Comparison of ENCODE assay signal across 40 mouse cellular contexts in genomic region chr12:31246615-31247014, GRCm38 (mm10). TPM values are rescaled to one million over a fixed set of nuclear protein-coding genes. Genes with fewer than 3 reads are reported as not detected.
DNase-seq lines count a peak whose midpoint lies in the region; ATAC-seq and TF ChIP-seq lines count a peak whose summit lies in the region.
"Had no signal": no experiment of that assay in that cellular context is flagged by ENCODE, and none has a peak within 500 bp of the region (broad histone marks: within the 10 kb centered on the region; RNA-seq: fewer than 3 reads in every experiment).

No protein-coding gene starts in this region.

- ATAC-seq in lung, embryonic 16.5 days (ENCODE audit: low read depth), result peak; percentile 60
- ATAC-seq: forebrain, embryonic 14.5 days; inflammation-experienced regulatory T-cells, adult 6 months; Patski had no signal

- H3K9ac ChIP-seq in lung, embryonic 16.5 days (ENCODE audit: low read length), result no peak overlapping the region
- H3K9ac ChIP-seq: embryonic facial prominence, embryonic 12.5 days; hindbrain, embryonic 14.5 days; limb, embryonic 15.5 days; liver, embryonic 15.5 days; lung, embryonic 15.5 days; neural tube, embryonic 13.5 days had no signal

- no peak for DNase-seq in heart, embryonic 10.5 days (ENCODE audit: low spot score)
- no peak for DNase-seq in heart, postnatal 4 days
- DNase-seq in lung, adult 18-20 months, result no peak
- peak; percentile 23 for DNase-seq in testis, postnatal 14 days (ENCODE audit: low spot score)
- no peak for DNase-seq in testis, postnatal 10 days (ENCODE audit: low spot score)
- no peak for DNase-seq in kidney, adult 2 months
- DNase-seq in right cerebral cortex, postnatal 36 days (ENCODE audit: low spot score in 2 of 2), result no peak
- DNase-seq: adrenal gland, postnatal 10 days; cerebellum, adult 11 months; cerebellum, adult 9-10 months; cerebellum, postnatal 36 days; gastrocnemius, postnatal 25 days; heart, adult 2 months; kidney, postnatal 14 days; layer of hippocampus, adult 9-11 months; thymus, postnatal 14 days had no signal

- H3K36me3 ChIP-seq in heart, embryonic 10.5 days, result no peaks in the 10 kb centered on the region
- H3K36me3 ChIP-seq in lung, embryonic 16.5 days (ENCODE audit: control insufficient read depth, insufficient read depth, low read length), result no peaks in the 10 kb centered on the region
- H3K36me3 ChIP-seq in kidney, adult 2 months (ENCODE audit: control insufficient read depth, insufficient read depth, low read length), result no peaks in the 10 kb centered on the region
- H3K36me3 ChIP-seq: embryonic facial prominence, embryonic 12.5 days; G1E; limb, embryonic 10.5 days; limb, embryonic 15.5 days; liver, embryonic 15.5 days; lung, embryonic 15.5 days; neural tube, embryonic 13.5 days had no signal

- H3K4me2 ChIP-seq in lung, embryonic 16.5 days (ENCODE audit: low read depth, low read length), result no peak overlapping the region
- H3K4me2 ChIP-seq: embryonic facial prominence, embryonic 12.5 days; hindbrain, embryonic 14.5 days; limb, embryonic 15.5 days; liver, embryonic 15.5 days; lung, embryonic 15.5 days; neural tube, embryonic 13.5 days had no signal

- H3K4me1 ChIP-seq in heart, embryonic 10.5 days, result peaks cover 27% of the 10 kb centered on the region
- H3K4me1 ChIP-seq in lung, embryonic 16.5 days (replicated peaks; ENCODE audit: control insufficient read depth, insufficient read depth, low read length), result no peaks in the 10 kb centered on the region
- peaks cover 3% of the 10 kb centered on the region; the same call in 1 of the 2 replicates for H3K4me1 ChIP-seq in kidney, adult 2 months (ENCODE audit: control insufficient read depth, insufficient read depth, low read length)
- H3K4me1 ChIP-seq: limb, embryonic 15.5 days; liver, embryonic 15.5 days had no signal

- 42% methylated on average over 3 of the region's 3 CpGs for WGBS in heart, embryonic 10.5 days
- 47% methylated on average over 3 of the region's 3 CpGs for WGBS in lung, embryonic 16.5 days
- 82% methylated on average over 3 of the region's 3 CpGs for WGBS in kidney, adult 2 months

- no peak overlapping the region for H3K4me3 ChIP-seq in heart, embryonic 10.5 days
- no peak overlapping the region for H3K4me3 ChIP-seq in lung, embryonic 16.5 days (ENCODE audit: low read length)
- no peak overlapping the region for H3K4me3 ChIP-seq in kidney, adult 2 months (ENCODE audit: insufficient read depth, low read depth, low read length)
- H3K4me3 ChIP-seq: embryonic facial prominence, embryonic 12.5 days; heart, adult 2 months; limb, embryonic 10.5 days; limb, embryonic 15.5 days; liver, embryonic 15.5 days; lung, embryonic 15.5 days; myocyte; neural tube, embryonic 13.5 days had no signal

- 0 out of 2 replicates have a peak overlapping the region, but pooled peaks have one; percentile 17 for H3K27ac ChIP-seq in heart, embryonic 10.5 days
- no peak overlapping the region for H3K27ac ChIP-seq in lung, embryonic 16.5 days (ENCODE audit: low read length)
- H3K27ac ChIP-seq in kidney, adult 2 months (ENCODE audit: insufficient read depth, low read depth, low read length), result no peak overlapping the region
- H3K27ac ChIP-seq: embryonic facial prominence, embryonic 12.5 days; heart, adult 2 months; hindbrain, embryonic 14.5 days; limb, embryonic 10.5 days; limb, embryonic 15.5 days; liver, embryonic 15.5 days; lung, embryonic 15.5 days; macrophage; neural tube, embryonic 13.5 days had no signal

- no peak for TF ChIP-seq POLR2A in kidney, adult 2 months (IDR thresholded peaks at IDR 0.05; ENCODE audit: low read depth, low read length)

- TF ChIP-seq CTCF in kidney, adult 2 months (conservative IDR thresholded peaks at IDR 0.05; ENCODE audit: insufficient read depth, insufficient read length, low read depth, low read length), result no peak

- no peaks in the 10 kb centered on the region for H3K27me3 ChIP-seq in heart, embryonic 10.5 days (ENCODE audit: insufficient read depth, poor library complexity, severe bottlenecking)
- no peaks in the 10 kb centered on the region for H3K27me3 ChIP-seq in lung, embryonic 16.5 days (ENCODE audit: control insufficient read depth, insufficient read depth, low read depth, low read length)
- H3K27me3 ChIP-seq in kidney, adult 2 months (replicated peaks; ENCODE audit: control insufficient read depth, insufficient read depth, low read length), result no peaks in the 10 kb centered on the region
- H3K27me3 ChIP-seq: embryonic facial prominence, embryonic 12.5 days; limb, embryonic 15.5 days; liver, embryonic 15.5 days; lung, embryonic 15.5 days; Patski had no signal

- H3K9me3 ChIP-seq in heart, embryonic 10.5 days, result no peaks in the 10 kb centered on the region
- H3K9me3 ChIP-seq in lung, embryonic 16.5 days (ENCODE audit: control insufficient read depth, low read length), result no peaks in the 10 kb centered on the region
- H3K9me3 ChIP-seq: embryonic facial prominence, embryonic 12.5 days; G1E; limb, embryonic 10.5 days; limb, embryonic 15.5 days; liver, embryonic 15.5 days; lung, embryonic 15.5 days; neural tube, embryonic 13.5 days had no signal

RNA-seq across cellular contexts. Expression of gene Gm6993, which starts 6.0 kb away (rescaled TPM):
- not detected in 2 replicates for polyA plus RNA-seq in heart, embryonic 10.5 days (2016; fragmentation: Nextera tagmentation; extraction: Ambion mirVana)
- not detected for total RNA-seq in heart, postnatal 4 days (2021)
- not detected in 2 replicates for polyA plus RNA-seq in lung, embryonic 16.5 days (2015; fragmentation: Nextera tagmentation; extraction: Ambion mirVana)
- polyA plus RNA-seq in kidney, adult 2 months (2012; rRNA removed), result not detected in 2 replicates
- total RNA-seq: adrenal gland, postnatal 10 days; G1E; gastrocnemius, adult 18-20 months; gastrocnemius, postnatal 25 days; heart, adult 2 months; heart, postnatal 25 days; left cerebral cortex, postnatal 10 days; megakaryocyte-erythroid progenitor cell, adult 5-6 weeks; midbrain, postnatal 0 days had no signal
- polyA plus RNA-seq: embryonic facial prominence, embryonic 12.5 days; forebrain, embryonic 14.5 days; frontal cortex, adult 2 months; G1E; heart, adult 2 months; heart, embryonic 14.5 days; hindbrain, embryonic 14.5 days; inflammation-experienced regulatory T-cells, adult 6 months; kidney, embryonic 14.5 days; limb, embryonic 10.5 days; limb, embryonic 15.5 days; liver, embryonic 15.5 days; lung, embryonic 15.5 days; macrophage; midbrain, postnatal 0 days; myocyte; neural tube, embryonic 13.5 days; Patski; testis, adult 2 months; urinary bladder, adult 2 months had no signal

RNA-seq across cellular contexts. Expression of gene Lamb1, which starts 18.4 kb away (rescaled TPM):
- polyA plus RNA-seq in heart, embryonic 10.5 days (2016; fragmentation: Nextera tagmentation; extraction: Ambion mirVana), result 66.1 and 102 TPM in 2 replicates
- total RNA-seq in heart, postnatal 4 days (2021), result 100 to 1,000 TPM; 266 to 279 TPM
- polyA plus RNA-seq in lung, embryonic 16.5 days (2015; fragmentation: Nextera tagmentation; extraction: Ambion mirVana), result 121 and 131 TPM in 2 replicates
- polyA plus RNA-seq in kidney, adult 2 months (2012; rRNA removed), result 41.0 and 46.5 TPM in 2 replicates
- total RNA-seq: megakaryocyte-erythroid progenitor cell, adult 5-6 weeks had no signal
- polyA plus RNA-seq: G1E; inflammation-experienced regulatory T-cells, adult 6 months had no signal
